Mouse (Mus musculus): ENCODE data around the gene Palm.

DNA sequence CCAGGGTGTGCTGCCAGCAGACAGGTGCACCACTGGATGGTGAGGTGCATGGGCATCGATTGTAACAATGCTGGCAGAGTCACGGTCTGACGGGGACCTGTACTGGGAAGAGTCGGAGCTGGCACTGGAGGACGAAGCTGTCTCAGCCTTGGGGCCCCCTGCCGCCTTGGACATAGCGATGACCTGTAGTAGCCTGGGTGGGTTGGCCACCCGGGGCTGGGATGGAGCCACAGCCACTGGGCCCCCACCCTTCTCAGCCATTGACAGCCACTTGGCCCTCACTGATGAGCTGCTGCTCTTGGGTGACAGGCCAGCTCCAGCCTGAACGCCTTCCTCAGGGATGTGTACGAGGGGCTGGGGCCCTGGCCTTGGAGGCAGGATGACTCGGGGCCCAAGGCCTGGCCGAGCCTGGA, 71.8 kb downstream of the Palm start:
- no peak for TF ChIP-seq EP300 (IDR thresholded peaks at IDR 0.05)
- TF ChIP-seq CTCF (IDR thresholded peaks at IDR 0.05), result no peak

All from lung, postnatal 0 days (tissue).